Mouse (Mus musculus) layer of hippocampus, adult 2 months (tissue): ENCODE measurements at regions not wholly inside any gene's neighbourhood (a gene's known extent, or its start where the extent isn't known, plus 50 kb on each side); places are given as distances from the start of the nearest gene placed in this dataset.
"Not testable (repeated sequence)": the region's sequence is repeated elsewhere in the genome, so short reads cannot be mapped to it uniquely, and the experiment has no call there.

Experiments used
- DNase-seq, 2 experiments: peaks; one replicate each; pipeline ENCODE4 v3.0.0; 2022; ENCODE audit warnings: low spot score in 2 of 2
- H3K27ac ChIP-seq: fragments of 200-600 bp; 2 replicates; pipeline ENCODE4 v1.8.1; 2022
- H3K4me3 ChIP-seq: fragments of 200-600 bp; 2 replicates; pipeline ENCODE4 v1.8.1; 2022; ENCODE audit warnings: mild to moderate bottlenecking
- CTCF ChIP-seq: fragments of 200-600 bp; conservative IDR thresholded peaks from 2 replicates; pipeline ENCODE4 v1.8.1; 2022; ENCODE audit warnings: antibody characterized with exemption, mild to moderate bottlenecking, moderate library complexity

- TF ChIP-seq CTCF, result no peak
- Histone ChIP-seq H3K27ac (no peak overlapping the region), H3K4me3 (no peak overlapping the region)
- DNase-seq, result peak in 1 of 2 experiments; percentile 37
Measured at GRCm38 (mm10) chr2:171587635-171588034, 455.6 kb downstream of the Cbln4 start.

GRCm38 (mm10) chr2:171586853-171587220, 456.4 kb downstream of the Cbln4 start:
- no peak for DNase-seq
- Histone ChIP-seq H3K4me3 (no peak overlapping the region), H3K27ac (no peak overlapping the region)
- no peak for TF ChIP-seq CTCF

GRCm38 (mm10) chr2:171586217-171586852, 456.9 kb downstream of the Cbln4 start:
- no peak overlapping the region for H3K4me3 ChIP-seq
- DNase-seq, result no peak
- no peak for TF ChIP-seq CTCF
- no peak overlapping the region for H3K27ac ChIP-seq

- no peak for DNase-seq
- Histone ChIP-seq H3K27ac (no peak overlapping the region), H3K4me3 (no peak overlapping the region)
- no peak for TF ChIP-seq CTCF
Measured at GRCm38 (mm10) chr2:171574360-171574759, 468.9 kb downstream of the Cbln4 start.

GRCm38 (mm10) chr2:171562656-171563055, 480.6 kb downstream of the Cbln4 start:
- no peak overlapping the region for H3K27ac ChIP-seq
- no peak for TF ChIP-seq CTCF
- no peak overlapping the region for H3K4me3 ChIP-seq
- no peak for DNase-seq

- not testable (repeated sequence) for DNase-seq, H3K4me3 ChIP-seq, H3K27ac ChIP-seq
Measured at GRCm38 (mm10) chr2:171542768-171543167, 500.5 kb downstream of the Cbln4 start.

- Histone ChIP-seq H3K27ac (no peak overlapping the region), H3K4me3 (no peak overlapping the region)
- no peak for DNase-seq
- no peak for TF ChIP-seq CTCF
Measured at GRCm38 (mm10) chr2:171514876-171515275, 528.4 kb downstream of the Cbln4 start.

- no peak for DNase-seq
- TF ChIP-seq CTCF, result peak; percentile 17; the same call in 1 of the 2 replicates
Measured at GRCm38 (mm10) chr2:171496620-171497019, 546.6 kb downstream of the Cbln4 start.

GRCm38 (mm10) chr2:171493741-171494140, 549.5 kb downstream of the Cbln4 start:
- peak; percentile 10 to 61 for DNase-seq
- Histone ChIP-seq H3K4me3 (no peak overlapping the region), H3K27ac (no peak overlapping the region)
- TF ChIP-seq CTCF, result peak; percentile 87

More at GRCm38 (mm10) chr2:171496620-171497019, 546.6 kb downstream of the Cbln4 start:
- Histone ChIP-seq H3K27ac (no peak overlapping the region), H3K4me3 (no peak overlapping the region)

- peak; percentile 15 to 40 for DNase-seq
- Histone ChIP-seq H3K4me3 (no peak overlapping the region), H3K27ac (no peak overlapping the region)
- no peak for TF ChIP-seq CTCF
Measured at GRCm38 (mm10) chr2:171487284-171487683, 556.0 kb downstream of the Cbln4 start.

GRCm38 (mm10) chr2:171453241-171453640, 590.0 kb downstream of the Cbln4 start:
- no peak overlapping the region for H3K4me3 ChIP-seq
- TF ChIP-seq CTCF, result no peak
- no peak overlapping the region for H3K27ac ChIP-seq
- peak in 1 of 2 experiments; percentile 0 for DNase-seq

- peak in 1 of 2 experiments; percentile 0 for DNase-seq
- H3K4me3 ChIP-seq, result no peak overlapping the region
- H3K27ac ChIP-seq, result no peak overlapping the region
- no peak for TF ChIP-seq CTCF
Measured at GRCm38 (mm10) chr2:171406057-171406456, 637.2 kb downstream of the Cbln4 start.

GRCm38 (mm10) chr2:171388936-171389335, 654.3 kb downstream of the Cbln4 start:
- Histone ChIP-seq H3K4me3 (no peak overlapping the region), H3K27ac (no peak overlapping the region)
- TF ChIP-seq CTCF, result no peak
- no peak for DNase-seq

- peak in 1 of 2 experiments; percentile 13 for DNase-seq
Measured at GRCm38 (mm10) chr2:171373457-171373856, 641.9 kb downstream of the Dok5 start.

More at GRCm38 (mm10) chr2:171373457-171373856, 641.9 kb downstream of the Dok5 start:
- no peak for TF ChIP-seq CTCF
- no peak overlapping the region for H3K4me3 ChIP-seq
- H3K27ac ChIP-seq, result no peak overlapping the region
